Mouse (Mus musculus): ENCODE measurements around the gene Lclat1.

The Lclat1 gene

GRCm38 (mm10) chr17:73270871-73271796, 163.3 kb downstream of the Lclat1 start:
- in situ Hi-C loops (cut with MboI, MseI) = no loop called here

DNA sequence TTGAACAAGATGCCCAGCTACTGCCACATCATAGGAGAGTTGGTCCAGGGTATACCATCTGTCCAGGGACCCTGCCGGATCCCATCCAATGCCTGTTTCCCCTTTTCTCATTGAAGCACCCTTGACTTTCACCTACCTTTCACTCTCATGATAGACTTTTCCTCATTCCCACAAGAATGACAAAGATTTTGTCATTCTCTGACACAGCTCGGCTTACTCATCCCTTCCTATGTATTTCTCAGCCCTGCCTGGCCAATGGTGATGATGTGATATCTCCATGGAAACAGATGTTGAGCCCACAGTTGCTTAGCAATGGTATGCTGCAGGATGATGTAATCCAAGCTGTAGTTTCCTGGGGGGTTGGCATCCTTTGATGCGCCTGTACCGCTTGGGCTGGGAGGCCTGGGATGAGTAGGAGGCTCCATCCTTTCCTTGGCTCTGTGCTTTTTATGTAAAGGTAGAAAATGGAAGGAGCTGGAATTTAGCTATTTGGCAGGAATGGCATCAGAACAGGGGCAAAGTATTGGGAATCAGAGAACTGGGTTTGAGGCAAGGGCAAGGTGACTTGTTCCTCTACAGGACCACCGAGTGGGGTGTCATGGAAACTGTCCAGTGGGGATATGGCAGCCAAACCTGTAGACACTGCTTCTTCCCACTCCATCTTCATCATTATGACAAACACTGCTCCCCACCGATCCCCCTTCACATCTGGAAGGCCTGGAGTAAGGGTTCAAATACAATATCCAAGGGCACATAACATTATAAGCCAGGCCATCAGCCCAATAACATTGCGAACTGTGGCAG, 164.2 kb downstream of the Lclat1 start:
- in situ Hi-C loops (cut with MboI, MseI) = no loop called here

GRCm38 (mm10) chr17:73273809-73274208, 166.0 kb downstream of the Lclat1 start:
- in situ Hi-C loops (cut with MboI, MseI) = no loop called here

DNA sequence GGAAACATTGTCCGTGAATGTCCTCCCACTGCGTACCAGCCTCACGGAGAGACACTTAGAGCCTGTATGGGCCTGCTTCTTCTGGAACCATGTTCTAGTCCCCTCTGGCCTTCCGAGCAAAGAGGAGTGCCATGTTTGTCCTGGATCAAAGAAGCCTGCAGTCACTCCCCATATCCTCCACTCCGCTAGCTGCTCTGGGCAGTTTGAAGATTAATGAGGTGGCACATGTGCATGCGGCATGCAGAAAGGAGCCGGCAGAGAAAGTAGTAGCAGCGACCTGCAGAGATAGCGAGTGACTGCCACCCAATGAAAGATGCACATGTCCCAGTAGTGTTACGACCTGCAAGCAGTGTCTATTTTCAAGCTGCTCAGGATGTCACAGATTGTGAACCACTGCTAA, 167.3 kb downstream of the Lclat1 start:
- in situ Hi-C loops (cut with MboI, MseI) = loop anchor here in 1 of 2 experiments (25.0 kb wide), 1 partner anchor 413 kb away; no protein-coding TSS in a partner anchor

DNA sequence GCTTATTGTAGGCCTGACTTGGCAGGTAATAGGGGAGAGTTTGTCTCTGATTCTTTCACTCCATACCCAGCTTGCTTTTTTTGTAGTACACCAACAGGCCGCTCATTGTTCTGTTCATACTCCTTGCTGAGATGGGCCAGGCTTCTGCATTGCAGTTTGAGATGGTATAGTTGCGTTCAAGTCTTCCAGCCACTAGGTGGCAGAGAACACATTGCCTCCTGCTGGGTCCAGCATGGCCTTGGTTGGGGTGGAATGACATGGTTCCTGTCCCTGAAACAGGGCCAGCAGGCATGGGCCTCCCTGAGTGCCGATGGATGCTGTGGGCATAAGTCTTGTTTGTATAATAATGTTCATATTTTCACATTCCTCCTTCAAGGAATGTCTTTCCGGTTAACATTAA, 170.0 kb downstream of the Lclat1 start:
- in situ Hi-C loops (cut with MboI, MseI) = loop anchor here in 1 of 2 experiments (25.0 kb wide), 1 partner anchor 415 kb away; no protein-coding TSS in a partner anchor

DNA sequence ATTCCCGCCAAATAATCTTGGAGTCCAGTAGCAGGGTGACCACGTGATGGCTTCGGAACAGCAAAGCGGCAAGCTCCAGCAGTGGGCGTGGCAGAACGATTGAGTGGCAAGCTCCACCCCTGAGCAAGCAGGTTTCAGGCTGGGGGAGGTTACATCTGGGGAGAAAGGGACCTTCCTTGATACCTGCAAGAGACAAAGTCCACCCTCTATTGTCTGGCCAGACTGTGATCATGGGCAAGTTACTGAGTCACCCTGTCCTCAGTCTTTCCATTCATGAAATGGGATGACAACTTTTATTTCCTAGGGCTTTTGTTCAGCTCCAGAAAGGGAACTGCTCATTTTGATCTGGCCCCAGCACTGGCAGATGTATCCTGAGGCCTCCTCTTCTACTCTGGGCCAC, 174.9 kb downstream of the Lclat1 start:
- in situ Hi-C loops (cut with MboI, MseI) = loop anchor here (10.0 to 25.0 kb wide), 3 partner anchors 78 to 420 kb away; no protein-coding TSS in a partner anchor

DNA sequence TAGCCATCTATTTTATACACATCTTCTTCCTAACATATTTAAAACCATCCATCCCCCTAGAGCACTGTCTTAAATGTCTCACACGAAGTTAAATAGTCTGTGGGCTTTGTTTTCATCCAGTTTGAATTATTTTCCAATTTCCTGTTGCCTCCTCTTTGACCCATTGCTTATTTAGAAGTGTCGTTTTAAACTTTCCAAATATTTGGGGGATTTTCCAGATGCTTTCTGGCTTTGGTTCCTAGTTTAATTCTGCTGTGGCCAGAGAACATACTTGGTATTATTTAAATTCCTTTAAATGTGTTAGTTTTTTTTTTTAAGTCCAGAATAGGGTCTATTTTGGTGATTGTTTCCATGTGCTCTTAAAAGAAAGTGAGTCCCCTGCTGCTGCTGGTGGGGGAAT, 176.5 kb downstream of the Lclat1 start:
- in situ Hi-C loops (cut with MboI, MseI) = loop anchor here (10.0 to 25.0 kb wide), 3 partner anchors 80 to 422 kb away; no protein-coding TSS in a partner anchor
